Mouse (Mus musculus) testis, adult 2 months (tissue): ENCODE measurements at regions not wholly inside any gene's neighbourhood (a gene's known extent, or its start where the extent isn't known, plus 50 kb on each side); places are given as distances from the start of the nearest gene placed in this dataset.

Source experiments
- CTCF ChIP-seq: fragments of 200-500 bp; IDR thresholded peaks from 2 replicates; pipeline ENCODE4 v1.5.1; 2012; ENCODE audit warnings: low read depth, mild to moderate bottlenecking, inconsistent platforms, low read length, moderate library complexity; ENCODE audit not compliant: control insufficient read depth, insufficient read depth, insufficient replicate concordance
- POLR2A ChIP-seq: fragments of 200-500 bp; IDR thresholded peaks from 2 replicates; pipeline ENCODE4 v1.6.1; 2012; ENCODE audit warnings: low read depth, mild to moderate bottlenecking, inconsistent platforms, low read length, moderate library complexity; ENCODE audit not compliant: control insufficient read depth

GRCm38 (mm10) chr13:82000681-82001212 lies 217.9 kb downstream of the Cetn3 start:
- TF ChIP-seq CTCF, result no peak
- TF ChIP-seq POLR2A, result no peak
